Mouse (Mus musculus) ES-Bruce4 (cell line): Measurements from ENCODE around the gene Dus3l.

Source experiments
- CTCF ChIP-seq: IDR thresholded peaks from one replicate; pipeline ENCODE4 v1.8.1; 2011; ENCODE audit warnings: low read depth, low read length
- EP300 ChIP-seq: IDR thresholded peaks from 2 replicates; pipeline ENCODE4 v1.6.1; 2011; ENCODE audit warnings: low read depth, low read length; ENCODE audit not compliant: insufficient read depth

DNA sequence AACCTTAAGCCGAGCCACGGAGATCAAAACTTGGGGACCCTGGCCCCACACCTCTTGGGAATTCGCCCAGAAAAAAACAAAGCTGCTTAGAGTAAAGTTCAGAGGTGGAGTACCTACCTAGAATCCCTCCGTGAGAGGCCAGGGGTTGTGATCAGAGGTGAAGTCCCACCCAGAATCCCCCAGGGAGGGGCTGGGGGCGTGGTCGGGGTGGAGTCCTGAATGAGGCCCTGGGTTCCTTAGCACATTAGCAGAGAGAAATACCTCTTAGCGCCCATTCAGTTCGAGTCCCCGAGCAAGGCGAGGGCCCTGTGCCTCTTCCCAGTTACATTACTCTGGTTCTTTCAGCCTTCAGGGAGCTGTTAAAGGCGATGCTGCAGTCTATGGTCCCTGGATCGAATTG, 36.9 kb upstream of the Dus3l start:
- TF ChIP-seq EP300 (no peak), CTCF (no peak)
